Mouse (Mus musculus) embryo, embryonic 11 days (tissue): Measurements from ENCODE around the gene Cradd.

Source experiments
- DNase-seq: peaks from one replicate; pipeline ENCODE4 v3.0.0-alpha.2; 2015

Gene Cradd

DNA sequence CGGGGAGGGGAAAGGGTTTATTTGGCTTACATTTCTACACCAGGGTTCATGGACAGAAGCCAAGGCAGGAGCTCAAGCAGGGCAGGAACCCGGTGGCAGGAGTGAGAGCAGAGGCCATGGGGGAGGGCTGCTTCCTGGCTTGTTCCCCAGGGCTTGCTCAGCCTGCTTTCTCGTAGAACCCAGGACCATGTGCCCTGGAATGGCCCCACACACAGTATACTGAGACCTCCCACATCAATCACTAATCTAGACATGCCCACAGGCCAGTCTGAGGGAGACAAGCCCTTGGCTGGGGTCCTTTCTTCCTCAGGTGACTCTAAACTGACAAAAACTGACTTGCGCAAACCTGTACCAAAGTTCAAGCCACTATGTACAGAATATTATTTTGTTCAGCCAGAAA is 19.7 kb downstream of the Cradd start:
- DNase-seq = no peak

DNA sequence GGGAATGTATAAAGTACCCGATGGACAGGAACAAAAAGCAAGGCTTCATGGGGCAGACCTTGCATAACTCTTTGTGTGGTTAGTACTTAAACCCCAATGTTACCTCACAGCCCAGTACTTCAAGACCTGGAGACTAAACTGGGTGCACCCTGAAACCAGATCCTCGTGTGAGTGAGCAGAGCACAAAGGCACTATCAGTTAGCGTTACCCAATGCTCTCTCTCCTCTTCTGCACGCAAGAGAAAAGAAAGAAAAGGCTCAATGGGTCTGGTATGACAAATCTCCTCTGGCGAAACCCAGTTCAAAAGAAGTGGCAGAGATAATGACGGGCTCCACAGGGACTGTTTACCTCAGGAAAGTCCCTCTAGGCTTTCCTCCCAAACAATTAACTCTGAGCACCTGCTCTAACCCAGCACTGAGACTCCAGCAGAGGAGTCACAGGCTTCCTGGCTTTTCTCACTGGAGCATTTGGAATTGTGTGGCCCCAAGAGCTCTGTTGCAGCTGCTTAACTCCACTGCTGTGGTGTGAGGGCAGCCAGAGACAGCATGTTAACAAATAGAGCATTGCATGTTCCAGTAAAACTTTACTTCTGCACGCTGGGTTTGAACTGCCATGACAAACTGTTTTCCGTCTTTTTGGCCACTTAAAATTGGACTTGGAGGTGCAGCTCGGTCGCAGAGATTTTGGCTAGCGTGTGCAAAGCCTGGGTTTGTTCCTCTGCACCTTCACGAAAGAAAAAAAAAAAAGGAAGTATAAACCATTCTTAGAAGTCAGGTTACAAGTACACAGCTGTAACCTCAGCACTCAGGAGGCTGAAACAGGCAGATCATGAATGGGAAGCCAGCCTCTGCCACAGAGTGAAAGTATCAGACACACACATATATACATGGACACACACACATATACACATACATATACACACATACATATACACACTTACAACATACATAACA is 21.4 kb downstream of the Cradd start:
- DNase-seq = no peak

DNA sequence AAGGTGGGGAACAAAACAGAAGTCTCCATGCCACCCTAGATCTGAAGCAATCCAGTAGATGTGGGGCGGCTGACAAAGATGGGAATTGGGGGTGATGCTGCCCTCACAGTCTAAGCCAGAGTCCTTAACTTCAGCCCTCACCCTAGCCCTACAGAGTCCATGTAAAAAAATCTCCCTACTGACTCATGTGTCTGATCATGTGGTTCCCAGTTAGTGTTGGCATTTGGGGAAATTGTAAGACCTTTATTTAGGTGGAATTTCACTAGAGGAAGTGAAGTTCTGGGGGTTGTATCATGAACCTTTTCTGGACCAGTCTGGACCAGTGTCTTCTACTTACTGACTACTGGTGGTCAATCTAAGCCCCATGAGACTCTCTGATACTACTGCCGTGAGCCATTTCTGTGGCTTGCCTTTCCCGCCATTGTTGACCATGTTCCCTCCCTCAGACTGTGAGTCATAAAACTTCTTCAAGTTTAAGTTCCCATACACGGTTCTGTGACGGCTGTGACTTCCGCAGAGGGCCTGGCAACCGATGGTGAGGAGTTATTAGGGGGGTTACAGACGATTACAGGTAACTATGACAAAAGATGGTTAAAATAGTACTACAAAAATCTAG is 23.6 kb downstream of the Cradd start:
- no peak for DNase-seq

DNA sequence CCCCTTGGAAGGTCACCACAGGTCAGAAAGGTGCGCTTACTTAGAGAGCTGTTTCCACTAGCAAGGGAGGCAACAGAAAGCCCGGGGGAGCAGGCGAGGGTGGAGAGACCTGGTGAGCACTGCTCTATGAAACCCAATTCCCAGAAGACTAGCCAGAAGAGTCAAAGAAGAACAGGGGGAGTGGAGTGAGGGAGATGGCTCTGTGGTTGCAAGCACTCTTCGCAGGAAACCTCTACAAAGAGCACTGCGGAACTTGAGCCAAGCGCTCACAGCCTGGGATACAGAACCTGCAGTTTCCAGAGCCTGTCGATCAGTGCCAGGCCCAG is 24.2 kb downstream of the Cradd start:
- no peak for DNase-seq

DNA sequence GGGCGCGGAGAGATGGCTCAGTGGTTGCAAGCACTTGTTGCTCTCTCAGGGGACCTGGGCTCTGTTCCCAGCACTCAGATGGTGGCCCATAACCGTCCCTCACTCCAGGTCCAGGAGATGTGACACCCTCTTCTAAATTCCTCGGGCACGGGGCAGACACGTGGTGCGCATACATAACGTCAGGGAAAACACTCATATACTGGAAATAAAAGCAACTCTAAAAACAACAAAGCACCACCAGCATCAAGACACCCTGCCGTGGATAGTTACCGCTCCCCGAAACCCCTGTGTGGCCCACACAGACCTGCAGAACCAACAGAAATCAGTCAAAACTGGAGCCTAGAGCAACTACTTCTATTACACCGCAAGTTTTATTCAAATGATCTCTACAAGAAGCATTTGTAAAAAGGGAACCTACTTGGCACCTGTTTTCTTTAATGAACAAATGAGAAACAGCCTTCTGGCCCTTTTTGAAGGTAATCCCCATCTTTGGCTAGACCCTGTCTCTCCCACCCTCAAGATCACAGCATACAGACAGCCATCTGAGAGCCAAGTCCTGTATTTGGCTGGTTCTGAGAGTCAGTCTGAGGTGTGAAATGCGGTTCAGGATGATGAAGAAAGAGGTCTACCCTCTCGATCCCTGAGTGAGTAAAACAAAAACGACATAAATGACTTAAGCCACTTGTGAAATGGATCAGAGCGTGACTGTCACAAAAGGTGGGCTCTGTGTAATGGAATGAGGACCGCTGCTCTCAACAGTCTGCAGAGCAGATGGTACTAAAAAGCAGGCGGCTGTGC is 24.7 kb downstream of the Cradd start:
- DNase-seq = no peak

DNA sequence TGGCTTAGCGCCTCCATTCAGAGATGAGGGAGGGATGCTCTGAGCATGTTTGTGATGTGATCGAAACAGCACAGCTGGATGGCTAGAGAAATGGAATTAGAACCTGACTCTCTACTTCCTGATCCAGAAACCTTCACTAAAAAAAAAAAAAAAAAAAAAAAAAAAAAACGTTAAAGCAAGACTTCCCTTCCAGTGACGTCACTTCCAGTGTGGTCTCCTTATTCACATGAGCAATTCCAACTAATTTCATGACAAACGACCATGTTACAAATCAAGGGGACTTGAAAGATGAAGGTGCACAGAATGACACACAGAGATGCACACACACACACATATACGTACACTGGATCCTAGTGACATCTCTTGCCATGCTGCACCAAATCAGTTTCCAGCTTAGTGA is 25.4 kb downstream of the Cradd start:
- DNase-seq = no peak

DNA sequence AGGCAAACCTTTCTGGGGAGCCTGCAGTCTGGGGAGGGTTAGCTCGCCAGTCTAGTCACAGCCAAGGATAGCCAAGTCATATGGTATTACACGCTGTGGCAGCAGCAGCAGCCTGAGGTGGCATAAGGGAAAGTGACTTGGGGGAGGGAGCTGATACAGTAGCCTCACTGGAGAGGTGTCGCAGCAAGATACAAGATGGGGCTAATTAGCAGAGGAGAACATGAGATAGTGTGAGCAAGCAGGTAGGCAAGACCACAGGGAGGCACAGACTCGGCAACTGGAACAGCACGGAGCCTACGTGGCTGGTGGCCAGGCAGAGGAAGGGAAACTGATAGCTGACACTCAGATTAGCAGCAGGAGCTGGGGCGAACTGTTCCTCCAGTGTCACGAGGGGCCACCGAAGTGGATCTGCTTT is 26.2 kb downstream of the Cradd start:
- no peak for DNase-seq

DNA sequence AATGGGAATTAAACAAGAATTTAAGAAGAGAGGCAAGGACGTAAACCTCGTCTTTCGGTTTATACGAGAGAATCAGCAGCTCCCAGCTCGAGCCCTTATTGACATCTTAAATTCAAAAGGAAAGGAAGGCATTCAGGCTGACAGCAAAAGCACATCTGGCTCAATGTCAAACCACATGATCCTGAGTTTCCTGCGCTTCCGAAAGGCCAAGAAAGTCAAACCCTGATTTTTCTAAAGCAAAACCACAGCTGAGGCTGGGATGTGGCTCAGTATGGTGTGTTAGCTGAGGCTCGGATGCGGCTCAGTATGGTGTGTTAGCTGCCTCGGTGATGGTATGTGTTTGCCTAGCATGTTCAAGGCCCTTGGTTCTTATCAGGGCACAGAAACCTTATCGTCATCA is 26.9 kb downstream of the Cradd start:
- no peak for DNase-seq

DNA sequence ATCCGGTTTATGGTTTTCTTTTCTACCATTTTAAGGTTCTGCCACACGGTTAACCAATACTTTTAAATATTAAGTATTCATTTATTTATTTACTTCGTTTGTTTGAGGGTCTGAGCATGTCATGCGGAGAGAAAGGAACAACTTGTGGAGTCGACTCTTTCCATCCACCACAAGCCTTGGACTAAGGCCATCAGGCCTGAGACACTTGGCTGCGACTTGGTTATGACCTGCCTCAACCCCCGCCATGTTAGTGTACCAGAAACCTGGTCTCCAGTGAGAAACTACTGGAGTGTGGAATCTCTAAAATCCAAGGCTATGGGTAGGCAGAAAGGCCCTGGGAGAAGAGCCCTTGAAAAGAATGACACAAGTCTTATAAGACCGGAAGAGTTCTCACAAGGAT is 30.7 kb downstream of the Cradd start:
- no peak for DNase-seq

DNA sequence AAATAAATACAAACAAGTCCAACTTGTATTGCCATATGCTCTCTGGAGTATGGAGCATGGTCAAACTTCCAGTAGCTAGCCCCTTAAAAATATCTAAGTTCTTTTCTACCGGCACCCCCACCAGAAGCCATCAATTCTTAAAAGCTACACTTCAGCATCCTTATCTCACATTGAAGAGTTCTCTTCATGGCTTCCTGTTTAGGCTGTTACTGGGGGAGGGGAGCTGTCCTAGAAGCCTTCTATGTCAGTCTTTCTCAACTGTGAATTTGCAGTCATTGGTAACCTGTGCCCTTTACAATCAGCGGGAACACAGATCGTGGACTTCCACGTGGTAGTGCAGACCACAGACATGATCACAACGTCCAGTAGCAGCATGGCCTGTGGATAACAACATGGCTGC is 31.7 kb downstream of the Cradd start:
- DNase-seq = no peak

DNA sequence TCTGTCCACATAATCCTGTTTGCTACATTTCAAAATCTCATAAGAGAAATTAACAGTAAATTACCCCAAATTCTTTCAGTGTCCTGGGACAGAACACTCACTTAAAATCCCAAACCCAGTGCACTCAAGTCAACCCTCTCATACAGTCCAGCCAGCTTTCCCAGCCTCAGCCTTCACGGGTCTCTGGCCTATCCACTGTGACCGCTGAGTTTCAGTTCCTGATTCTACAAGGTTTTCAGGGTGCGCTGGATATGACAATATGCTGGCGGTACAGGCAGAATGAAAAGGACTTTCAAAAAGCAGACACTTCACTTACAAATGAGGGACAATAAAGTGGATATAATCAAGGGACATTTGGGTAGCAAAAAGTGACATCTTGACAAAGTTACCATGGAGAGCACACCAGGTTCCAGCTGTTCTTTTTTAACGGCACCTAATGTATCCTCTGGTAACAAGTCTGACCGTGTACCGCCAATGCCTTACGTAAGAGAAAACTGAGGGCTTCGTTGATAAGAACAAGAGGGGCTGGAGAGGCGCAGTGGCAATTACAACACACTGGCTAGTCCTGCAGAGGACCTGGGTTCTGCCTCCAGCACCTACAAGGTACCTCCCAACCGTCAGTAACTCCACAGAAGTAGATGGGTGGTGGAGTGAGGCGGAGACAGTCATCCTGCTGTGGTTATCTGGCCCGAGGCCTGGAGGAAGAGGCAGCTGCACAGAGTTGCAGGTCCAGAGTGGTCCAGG is 32.6 kb downstream of the Cradd start:
- no peak for DNase-seq

DNA sequence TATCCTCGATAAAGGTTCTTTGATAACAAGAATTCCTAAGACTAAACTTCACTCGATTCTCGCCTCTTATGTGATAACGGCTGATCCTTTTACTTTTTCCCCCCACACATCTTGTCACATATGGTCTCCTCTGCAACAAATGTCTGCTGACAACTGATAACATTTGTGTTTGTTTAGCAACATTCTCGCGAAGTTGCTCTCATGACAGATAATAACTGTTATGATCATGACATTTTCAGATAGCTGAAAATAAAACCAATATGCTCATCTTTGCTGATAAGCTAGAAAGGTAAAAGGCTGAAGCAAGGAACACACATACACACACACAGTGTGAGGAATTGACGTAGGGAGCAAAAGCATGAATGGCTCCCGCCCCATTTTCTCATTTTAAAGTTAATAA is 34.1 kb downstream of the Cradd start:
- DNase-seq = no peak

DNA sequence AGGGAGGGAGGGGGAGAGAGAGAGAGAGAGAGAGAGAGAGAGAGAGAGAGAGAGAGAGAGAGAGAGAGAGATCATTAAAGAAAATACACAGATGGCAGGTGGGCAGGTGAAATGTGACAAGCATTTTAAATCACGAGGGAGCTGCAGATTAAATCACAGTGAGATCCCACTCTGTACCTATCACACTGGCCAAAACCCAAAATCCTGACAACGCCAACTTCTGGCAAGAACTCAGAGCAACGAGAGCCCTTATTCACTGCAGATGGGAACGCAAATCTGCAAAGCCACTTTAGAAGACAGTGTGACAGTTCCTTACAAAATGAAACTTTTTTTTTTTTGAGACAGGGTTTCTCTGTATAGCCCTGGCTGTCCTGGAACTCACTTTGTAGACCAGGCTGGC is 35.7 kb downstream of the Cradd start:
- DNase-seq = no peak

DNA sequence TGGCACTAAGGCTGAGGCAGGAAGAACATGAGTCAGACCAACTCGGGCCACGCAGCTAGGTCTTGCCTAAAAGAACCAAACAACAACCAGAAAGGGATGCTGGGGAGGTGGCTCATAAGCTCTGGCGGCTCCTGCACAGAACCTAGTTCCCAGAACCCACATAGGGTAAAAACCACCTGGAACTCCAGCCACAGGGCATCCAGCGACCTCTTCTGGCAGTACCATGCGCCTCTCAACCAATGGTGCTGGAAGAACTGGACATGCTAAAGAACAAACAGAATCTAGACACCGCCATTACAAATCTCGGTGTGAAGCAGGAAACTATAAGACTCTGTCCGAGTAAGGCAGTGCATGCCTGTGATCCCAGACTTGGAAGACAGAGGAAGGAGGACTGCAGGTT is 36.6 kb downstream of the Cradd start:
- no peak for DNase-seq

DNA sequence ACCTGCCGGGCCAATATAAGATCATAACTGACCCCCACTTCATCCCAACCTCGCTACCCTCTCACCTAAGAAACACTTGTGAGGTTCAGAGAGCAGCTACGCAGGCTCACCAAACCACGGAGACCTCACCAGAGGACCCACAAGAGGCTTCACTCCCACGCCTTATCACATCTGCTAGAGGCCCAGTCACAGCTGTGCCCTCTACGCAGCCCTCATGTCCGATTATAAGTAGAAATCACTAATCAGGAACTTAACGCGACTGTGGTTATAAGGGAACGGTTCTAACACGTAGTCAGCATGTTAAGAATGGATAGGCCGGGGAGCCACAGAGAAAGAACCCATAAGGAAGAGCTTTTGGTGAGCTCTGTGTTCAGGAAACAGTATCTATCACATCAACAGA is 40.5 kb downstream of the Cradd start:
- DNase-seq = no peak

DNA sequence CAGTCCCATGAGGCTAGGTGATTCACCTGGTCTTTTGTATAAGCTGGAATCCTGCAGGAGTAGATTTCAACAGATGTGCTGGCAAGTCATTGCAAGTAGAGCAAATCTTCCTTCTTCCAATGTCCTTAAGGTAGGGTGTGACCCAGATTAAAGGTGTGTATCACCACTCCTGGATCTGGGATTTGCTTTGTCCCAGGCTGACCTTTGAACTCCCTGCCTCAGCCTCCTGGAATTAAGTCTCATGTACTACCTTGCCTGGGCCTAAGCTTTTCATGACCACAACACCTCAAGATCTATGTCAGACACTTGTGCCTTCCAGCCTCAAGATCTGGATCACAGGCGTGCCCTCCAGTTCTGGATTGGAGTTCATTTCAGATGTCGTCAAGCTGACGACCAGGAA is 41.9 kb downstream of the Cradd start:
- DNase-seq = no peak

DNA sequence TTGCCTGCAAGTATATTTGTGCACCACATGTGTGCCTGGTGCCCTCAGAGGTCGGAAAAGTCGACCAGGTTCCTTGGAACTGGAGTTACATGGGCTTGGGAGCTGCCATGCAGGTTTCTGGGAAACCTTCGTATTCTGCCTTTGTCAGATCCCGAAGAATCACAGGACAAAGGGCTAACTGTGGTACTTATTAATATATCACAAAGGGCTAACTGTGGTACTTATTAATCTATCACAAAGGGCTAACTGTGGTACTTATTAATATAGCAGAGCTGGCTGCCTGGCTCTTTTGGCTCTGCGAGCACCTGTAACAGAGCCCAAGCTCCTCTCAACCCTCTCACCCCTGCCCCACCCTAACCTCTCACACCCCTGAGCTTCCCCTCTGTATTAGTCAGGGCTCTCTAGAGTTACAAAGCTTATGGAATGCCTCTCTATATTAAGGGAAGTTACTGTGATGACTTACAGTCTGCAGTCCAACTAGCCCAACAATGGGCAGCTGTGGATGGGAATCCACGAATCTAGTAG is 42.4 kb downstream of the Cradd start:
- no peak for DNase-seq

DNA sequence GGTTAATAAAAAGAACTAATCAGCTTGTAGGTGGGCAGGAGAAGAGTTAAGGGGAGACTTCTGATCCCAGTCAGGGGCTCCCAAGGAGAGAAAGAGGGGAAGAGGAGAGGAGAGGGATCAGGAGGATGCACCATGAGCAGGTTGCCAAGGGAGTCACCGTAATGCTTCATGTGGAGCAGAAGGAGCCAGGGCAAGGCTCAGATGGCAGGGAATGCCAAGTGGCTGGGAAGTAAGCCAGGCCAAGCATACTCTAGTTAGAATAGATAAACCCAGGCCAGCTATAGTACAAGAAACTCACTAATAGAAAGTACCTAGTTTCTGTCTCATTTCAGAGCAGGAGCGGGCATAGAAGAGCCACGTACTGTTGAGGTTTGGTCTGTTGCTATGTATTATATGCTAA is 43.6 kb downstream of the Cradd start:
- DNase-seq = no peak

DNA sequence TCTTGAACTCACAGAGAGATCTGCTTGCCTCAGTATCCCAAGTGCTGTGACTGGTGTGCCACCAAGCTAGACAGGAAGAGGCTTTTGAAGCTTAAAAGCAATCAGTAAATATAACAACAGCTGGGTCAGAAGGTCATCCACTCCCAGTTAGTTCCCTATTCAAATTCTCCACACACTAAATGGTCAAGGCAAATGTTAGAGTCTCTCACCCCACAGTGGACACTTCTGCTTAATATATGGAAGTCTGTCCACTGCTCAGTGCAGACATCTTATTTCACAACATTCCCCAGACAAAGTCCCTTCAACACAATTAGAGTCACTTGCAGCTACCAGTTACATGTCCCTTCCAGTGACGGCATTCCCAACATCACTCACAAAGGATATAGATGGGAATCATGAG is 44.5 kb downstream of the Cradd start:
- no peak for DNase-seq

DNA sequence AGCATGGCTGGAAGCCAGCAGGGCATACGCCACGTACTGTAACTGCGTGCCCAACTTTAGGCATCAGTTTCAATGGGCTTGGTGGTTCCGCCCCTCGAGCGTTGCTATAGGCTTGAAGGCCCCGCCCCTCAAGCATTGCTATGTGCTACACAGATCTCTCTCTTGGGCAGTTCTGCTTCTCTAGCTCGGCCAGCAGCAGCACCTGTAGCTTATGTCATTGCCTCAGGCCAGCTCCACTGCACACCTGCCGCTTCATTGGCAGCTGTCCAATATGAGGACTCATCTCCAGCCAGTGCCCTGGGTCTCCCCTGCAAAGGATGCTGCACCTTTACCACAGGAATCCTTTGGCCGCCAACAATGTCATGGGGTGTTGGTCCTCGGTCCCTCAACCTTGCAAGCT is 45.8 kb downstream of the Cradd start:
- no peak for DNase-seq

DNA sequence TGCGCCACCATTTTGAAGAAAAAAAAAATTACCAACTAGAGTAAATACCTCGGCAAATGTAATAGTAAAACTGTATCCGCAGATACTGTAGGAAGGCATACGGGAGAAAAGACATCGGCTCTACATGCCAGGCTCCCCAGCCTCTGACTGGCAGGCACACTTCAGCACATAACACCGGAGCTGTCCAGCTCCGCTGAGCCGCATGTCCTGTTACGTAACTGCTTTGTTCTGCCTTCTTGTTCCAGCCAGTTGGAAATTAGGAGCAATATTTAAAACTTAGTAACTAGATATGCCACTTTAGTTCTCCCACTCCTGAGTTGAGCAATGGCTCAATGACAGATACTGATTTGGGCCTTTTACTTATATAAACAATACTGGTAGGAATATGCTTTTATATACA is 48.4 kb downstream of the Cradd start:
- no peak for DNase-seq

DNA sequence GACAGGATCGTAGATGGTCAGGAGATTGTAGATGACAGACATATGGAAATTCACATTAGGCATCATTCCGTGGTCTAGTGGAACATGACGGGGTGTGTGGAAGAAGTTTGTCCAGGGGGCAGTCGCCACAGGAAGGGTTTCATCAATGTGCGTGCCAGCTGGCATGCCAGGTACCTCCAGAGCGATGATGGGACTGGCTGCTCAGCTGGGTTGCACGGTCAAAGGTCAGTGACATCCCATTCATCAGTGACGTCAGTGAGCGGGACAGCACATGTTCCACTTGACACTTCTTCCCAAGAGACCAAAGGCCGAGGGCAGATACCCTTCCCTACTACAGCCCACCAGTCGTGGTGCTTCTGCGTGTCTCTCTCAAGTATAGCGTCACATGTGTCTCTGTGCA is 50.7 kb downstream of the Cradd start:
- no peak for DNase-seq

DNA sequence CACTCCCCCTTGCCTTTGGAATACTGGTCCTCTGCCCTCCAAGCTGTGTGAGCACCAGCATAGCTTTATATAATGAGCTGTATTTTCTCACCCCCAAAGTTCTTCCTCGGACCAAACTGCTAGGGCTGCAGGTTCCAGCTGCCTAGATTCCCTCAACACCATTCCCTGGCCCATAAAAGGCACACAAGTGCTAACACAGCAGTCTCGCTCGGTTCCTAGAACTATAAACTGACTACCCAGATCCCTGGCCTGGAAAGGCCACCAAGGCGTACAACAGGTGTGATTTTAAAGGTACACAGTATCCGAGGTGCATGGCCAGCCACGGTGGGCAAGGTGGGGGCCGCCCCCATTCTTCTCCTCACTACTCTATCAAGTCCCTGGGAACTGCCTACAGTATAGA is 54.8 kb downstream of the Cradd start:
- DNase-seq = no peak
